Mouse (Mus musculus) liver, embryonic 13.5 days (tissue): ENCODE results near the gene Ski. TPM values are rescaled to one million over a fixed set of nuclear protein-coding genes. Genes with fewer than 3 reads are reported as not detected.

Experiments used
- ATAC-seq: fragments of 200-750 bp; cut with Nextera tagmentation; 2 replicates; pipeline ENCODE4 v1.8.0; 2017; ENCODE audit warnings: low read depth, mild to moderate bottlenecking, moderate number of reproducible peaks, moderate library complexity
- DNase-seq: peaks from one replicate; pipeline ENCODE4 v3.0.0; 2022
- H3K27ac ChIP-seq: fragments of 300-500 bp; sonication (generic); 2 replicates; pipeline ENCODE4 v1.5.1; 2015; ENCODE audit warnings: moderate library complexity, mild to moderate bottlenecking, inconsistent platforms
- H3K27me3 ChIP-seq: fragments of 300-500 bp; sonication (generic); 2 replicates; pipeline ENCODE4 v1.6.1; 2015; ENCODE audit warnings: mild to moderate bottlenecking, inconsistent platforms
- H3K36me3 ChIP-seq: fragments of 300-500 bp; sonication (generic); 2 replicates; pipeline ENCODE4 v1.6.1; 2015; ENCODE audit warnings: mild to moderate bottlenecking, inconsistent platforms
- H3K4me1 ChIP-seq: fragments of 300-500 bp; sonication (generic); replicated peaks from 2 replicates; pipeline ENCODE4 v1.6.1; 2015; ENCODE audit warnings: inconsistent platforms
- H3K4me2 ChIP-seq: fragments of 300-500 bp; sonication (generic); 2 replicates; pipeline ENCODE4 v1.6.1; 2015; ENCODE audit warnings: inconsistent platforms, mild to moderate bottlenecking, moderate library complexity
- H3K4me3 ChIP-seq: fragments of 300-500 bp; sonication (generic); replicated peaks from 2 replicates; pipeline ENCODE4 v1.5.1; 2015; ENCODE audit warnings: mild to moderate bottlenecking, inconsistent platforms
- H3K9ac ChIP-seq: fragments of 300-500 bp; sonication (generic); 2 replicates; pipeline ENCODE4 v1.6.1; 2015; ENCODE audit warnings: mild to moderate bottlenecking, inconsistent platforms
- H3K9me3 ChIP-seq: fragments of 300-500 bp; sonication (generic); replicated peaks from 2 replicates; pipeline ENCODE4 v1.6.1; 2016; ENCODE audit warnings: inconsistent platforms
- WGBS: fragments of 180-500 bp; shearing (Covaris S2); methylation state at CpG from one replicate; pipeline ENCODE4 v1.1.7; 2015; ENCODE audit not compliant: insufficient replicate concordance; 5-methylcytosine and 5-hydroxymethylcytosine counted together
- polyA plus RNA-seq: library from polyadenylated mRNA; unstranded; fragments of >200 nt; fragmentation: Nextera tagmentation; extraction: Ambion mirVana; gene quantifications from 2 replicates; pipeline ENCODE4 v1.2.1, GENCODE M21; 2015

Gene Ski
- polyA plus RNA-seq, 1 experiment from 2014 or later, result 2.4 TPM

DNA sequence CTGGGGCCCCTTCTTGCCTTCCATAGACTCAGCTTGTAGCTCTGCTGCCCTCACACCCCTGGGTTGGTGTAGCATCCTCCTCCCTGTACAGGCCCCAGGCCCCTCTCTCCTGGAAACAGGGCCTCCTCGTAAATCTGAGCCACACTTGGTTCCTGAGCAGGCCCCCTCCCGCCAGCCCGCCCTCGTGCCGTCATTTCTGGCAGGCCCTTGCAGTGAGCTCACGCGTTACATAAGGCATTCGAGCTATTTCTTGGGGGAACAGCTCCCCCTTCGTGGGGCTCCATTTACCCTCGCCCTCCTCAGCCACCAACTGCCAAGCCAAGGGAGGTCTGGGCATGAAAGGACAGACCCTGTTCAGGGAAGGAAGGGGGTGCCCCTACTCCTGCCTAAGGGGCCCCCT, 11.5 kb upstream of the Ski start:
- ATAC-seq (peak; percentile 19; the same call in 1 of the 2 replicates), DNase-seq (no peak)
- peaks cover 41% of the 10 kb centered on the region for H3K4me1 ChIP-seq
- H3K4me3 ChIP-seq, result no peak overlapping the region
- H3K27ac ChIP-seq, result peak overlapping the region; percentile 87
- H3K9me3 ChIP-seq, result no peaks in the 10 kb centered on the region
- no peaks in the 10 kb centered on the region for H3K27me3 ChIP-seq
- no peak overlapping the region for H3K4me2 ChIP-seq
- no peak overlapping the region for H3K9ac ChIP-seq
- 27% methylated on average over 10 of the region's 10 CpGs for WGBS
- no peaks in the 10 kb centered on the region for H3K36me3 ChIP-seq

- H3K4me2 ChIP-seq, result no peak overlapping the region
- no peaks in the 10 kb centered on the region for H3K36me3 ChIP-seq
- whole genome bisulfite sequencing, result 62% methylated on average over 5 of the region's 5 CpGs
- no peaks in the 10 kb centered on the region for H3K9me3 ChIP-seq
- ATAC-seq (no peak), DNase-seq (no peak)
- H3K27me3 ChIP-seq, result peaks cover 22% of the 10 kb centered on the region
- no peak overlapping the region for H3K9ac ChIP-seq
- H3K4me1 ChIP-seq, result peaks cover 8% of the 10 kb centered on the region
- H3K27ac ChIP-seq, result no peak overlapping the region
- H3K4me3 ChIP-seq, result no peak overlapping the region
These were observed 6.1 kb upstream of the Ski start for GRCm38 (mm10) chr4:155228461-155228860.

DNA sequence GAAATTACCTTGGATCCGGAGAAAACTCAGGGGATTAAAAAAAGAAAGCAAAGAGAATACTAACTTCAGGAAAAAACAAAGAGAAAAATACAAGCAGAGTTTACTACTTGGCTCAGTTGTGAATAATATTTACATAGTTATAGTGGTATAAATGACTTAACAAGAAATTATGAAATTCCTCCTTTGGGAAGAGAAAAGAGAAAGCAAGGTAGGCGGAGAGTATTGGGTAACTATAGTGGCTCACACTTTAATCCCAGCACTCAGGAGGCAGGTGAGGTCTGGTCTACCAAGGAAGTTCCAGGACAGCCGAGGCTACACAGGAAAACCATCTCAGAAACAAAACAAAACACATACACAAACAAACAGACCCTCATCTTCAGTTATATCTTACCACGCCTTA, 5.6 kb upstream of the Ski start:
- no peak overlapping the region for H3K27ac ChIP-seq
- 63% methylated on average over 4 of the region's 4 CpGs for WGBS
- H3K4me2 ChIP-seq, result no peak overlapping the region
- H3K4me1 ChIP-seq, result peaks cover 10% of the 10 kb centered on the region
- DNase-seq, result no peak
- no peak overlapping the region for H3K9ac ChIP-seq
- no peak for ATAC-seq
- H3K9me3 ChIP-seq, result no peaks in the 10 kb centered on the region
- H3K36me3 ChIP-seq, result no peaks in the 10 kb centered on the region
- H3K4me3 ChIP-seq, result no peak overlapping the region
- H3K27me3 ChIP-seq, result peaks cover 22% of the 10 kb centered on the region

DNA sequence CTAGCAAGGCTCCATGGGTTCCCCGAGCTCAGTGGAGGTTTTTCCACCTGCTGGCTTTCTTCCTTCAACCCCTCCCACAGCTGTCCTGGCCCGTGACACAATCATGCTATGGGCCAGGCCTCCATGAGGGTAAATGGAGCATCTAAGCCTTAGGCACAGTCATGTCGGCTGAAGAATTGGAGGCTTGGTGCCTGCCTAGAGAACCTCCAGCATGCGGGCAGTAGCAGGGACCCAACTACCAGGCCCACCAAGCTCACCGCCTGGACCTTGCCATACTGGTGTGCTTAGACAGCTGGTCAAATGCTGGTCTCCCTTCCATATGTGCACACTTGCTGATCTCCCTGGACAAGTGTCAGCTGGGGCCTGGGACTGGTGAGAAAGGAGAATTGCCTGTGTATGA, 3.5 kb upstream of the Ski start:
- Histone ChIP-seq H3K9ac (no peak overlapping the region), H3K36me3 (no peaks in the 10 kb centered on the region), H3K27ac (no peak overlapping the region), H3K4me2 (no peak overlapping the region), H3K4me1 (peaks cover 25% of the 10 kb centered on the region), H3K9me3 (no peaks in the 10 kb centered on the region), H3K27me3 (peaks cover 39% of the 10 kb centered on the region), H3K4me3 (no peak overlapping the region)
- no peak for ATAC-seq
- 71% methylated on average over 5 of the region's 5 CpGs for WGBS
- DNase-seq, result no peak

DNA sequence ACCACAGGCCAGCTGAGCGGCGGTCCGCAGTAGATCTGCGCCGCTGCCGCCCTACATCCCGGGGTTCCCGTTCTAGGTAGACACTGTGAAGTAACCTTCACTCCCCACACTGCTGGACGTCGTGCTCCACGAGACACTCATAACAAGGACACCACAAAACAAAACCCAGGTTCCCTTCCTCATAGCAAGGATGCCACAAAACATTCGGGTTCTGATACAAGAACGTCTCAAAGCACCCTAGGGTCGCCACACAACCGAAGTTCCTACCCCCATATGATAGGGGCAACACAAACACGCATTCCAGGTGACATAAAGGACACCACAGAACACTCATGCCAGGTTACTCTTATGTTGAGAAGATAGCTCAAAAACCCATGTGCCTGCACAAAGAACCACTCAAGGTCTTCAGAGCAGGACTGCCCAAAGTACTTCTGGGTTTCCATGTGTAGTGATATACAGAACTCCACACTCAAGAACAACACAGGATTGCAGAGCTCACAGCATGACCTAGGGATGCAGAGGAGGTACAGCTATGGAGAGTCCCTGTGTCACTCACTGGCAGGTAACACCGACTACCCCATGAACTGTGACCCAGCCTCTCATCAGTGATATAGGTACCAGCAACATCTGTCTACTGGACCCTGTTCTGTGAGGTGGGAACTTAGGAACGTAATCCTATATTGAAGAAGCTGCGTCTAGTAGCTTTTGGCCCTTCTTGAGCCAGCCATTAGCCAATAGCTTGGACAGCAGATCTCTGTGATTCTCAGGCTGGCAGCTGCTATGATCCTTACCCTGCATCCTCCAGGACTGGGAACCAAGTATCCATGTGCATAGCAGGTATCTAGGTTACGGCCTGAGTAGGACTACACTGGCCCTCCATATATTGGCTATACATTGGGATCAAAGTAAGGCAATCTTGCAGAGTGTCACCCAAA, 1.5 kb upstream of the Ski start:
- no peak for ATAC-seq
- no peaks in the 10 kb centered on the region for H3K9me3 ChIP-seq
- peak overlapping the region; percentile 85 for H3K27ac ChIP-seq
- H3K4me2 ChIP-seq, result peak overlapping the region; percentile 89
- peaks cover 58% of the 10 kb centered on the region for H3K27me3 ChIP-seq
- peak overlapping the region; percentile 72 for H3K4me3 ChIP-seq
- H3K4me1 ChIP-seq, result peaks cover 46% of the 10 kb centered on the region
- peak overlapping the region; percentile 83 for H3K9ac ChIP-seq
- 26% methylated on average over 20 of the region's 20 CpGs for WGBS
- no peak for DNase-seq
- H3K36me3 ChIP-seq, result no peaks in the 10 kb centered on the region

- H3K9me3 ChIP-seq, result no peaks in the 10 kb centered on the region
- peak overlapping the region; percentile 89 for H3K4me2 ChIP-seq
- WGBS, result 0% methylated on average over 39 of the region's 116 CpGs
- H3K4me1 ChIP-seq, result peaks cover 54% of the 10 kb centered on the region
- ATAC-seq (peak; percentile 94), DNase-seq (peak; percentile 96)
- H3K27me3 ChIP-seq, result peaks cover 58% of the 10 kb centered on the region
- H3K36me3 ChIP-seq, result no peaks in the 10 kb centered on the region
- peak overlapping the region; percentile 85 for H3K27ac ChIP-seq
- peak overlapping the region; percentile 83 for H3K9ac ChIP-seq
- peak overlapping the region; percentile 72 for H3K4me3 ChIP-seq
These were observed 625 bp upstream of the Ski start for GRCm38 (mm10) chr4:155222841-155223593.

DNA sequence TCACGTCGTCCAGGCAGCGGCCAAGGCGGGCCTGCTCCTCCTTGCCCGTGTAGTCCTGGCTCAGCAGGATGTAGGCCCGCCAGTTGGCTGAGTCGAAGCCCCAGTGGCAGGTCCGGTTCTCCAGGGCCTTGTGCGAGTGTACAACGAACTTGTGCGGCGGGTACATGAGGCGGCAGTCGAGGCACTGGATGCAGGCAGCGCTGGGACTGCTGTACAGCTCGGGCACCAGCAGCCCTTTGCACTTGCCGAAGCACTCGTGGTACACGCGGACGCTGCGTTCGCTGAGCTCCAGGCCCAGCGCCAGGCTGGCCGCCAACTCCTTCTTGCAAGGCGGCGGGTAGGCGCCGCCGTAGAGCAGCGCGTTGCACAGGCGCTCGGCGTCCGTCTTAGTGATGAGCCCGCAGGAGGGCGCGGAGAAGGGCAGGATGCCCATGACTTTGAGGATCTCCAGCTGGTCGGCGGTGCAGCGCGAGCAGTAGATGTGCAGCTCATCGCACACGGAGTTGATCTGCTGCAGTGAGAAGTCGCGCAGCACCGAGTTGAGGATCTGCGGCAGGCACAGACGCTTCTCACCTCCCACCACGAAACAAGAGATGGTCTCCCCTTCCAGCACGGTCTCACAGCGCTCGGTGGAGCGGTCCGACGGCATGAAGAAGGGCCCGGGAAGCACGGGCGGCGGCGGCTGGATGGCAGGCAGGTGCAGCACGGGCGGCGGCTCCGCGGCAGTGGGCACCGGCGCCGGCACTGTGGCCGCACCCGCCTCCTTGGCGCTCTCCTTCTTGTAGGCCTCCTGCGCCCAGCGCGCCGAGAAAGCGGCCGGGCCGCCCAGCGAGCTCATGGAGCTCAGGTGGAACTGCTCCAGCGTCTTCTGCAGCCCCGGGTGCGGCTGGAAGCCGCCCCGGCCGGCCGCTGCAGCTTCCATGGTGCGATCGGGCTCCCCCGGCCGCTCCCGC, 517 bp downstream of the Ski start:
- Histone ChIP-seq H3K4me1 (peaks cover 65% of the 10 kb centered on the region), H3K27ac (no peak overlapping the region), H3K27me3 (peaks cover 53% of the 10 kb centered on the region), H3K36me3 (no peaks in the 10 kb centered on the region), H3K4me3 (peak overlapping the region; percentile 72), H3K9me3 (no peaks in the 10 kb centered on the region), H3K4me2 (peak overlapping the region; percentile 89), H3K9ac (peak overlapping the region; percentile 79)
- DNase-seq (peak; percentile 26), ATAC-seq (no peak)
- WGBS, result under 1% methylated on average over 93 of the region's 93 CpGs

- peak overlapping the region; percentile 72 for H3K4me3 ChIP-seq
- peak overlapping the region; percentile 89 for H3K4me2 ChIP-seq
- H3K4me1 ChIP-seq, result peaks cover 72% of the 10 kb centered on the region
- H3K36me3 ChIP-seq, result no peaks in the 10 kb centered on the region
- H3K27me3 ChIP-seq, result peaks cover 50% of the 10 kb centered on the region
- H3K27ac ChIP-seq, result no peak overlapping the region; the same call in 1 of the 2 replicates
- H3K9me3 ChIP-seq, result no peaks in the 10 kb centered on the region
- H3K9ac ChIP-seq, result peak overlapping the region; percentile 79
- ATAC-seq, result no peak
- DNase-seq, result no peak
- 9% methylated on average over 7 of the region's 7 CpGs for WGBS
These were observed 1.3 kb downstream of the Ski start for GRCm38 (mm10) chr4:155221106-155221505.

- H3K36me3 ChIP-seq, result no peaks in the 10 kb centered on the region
- ATAC-seq (no peak), DNase-seq (no peak)
- H3K9me3 ChIP-seq, result no peaks in the 10 kb centered on the region
- 25% methylated on average over 14 of the region's 14 CpGs for WGBS
- peaks cover 79% of the 10 kb centered on the region for H3K4me1 ChIP-seq
- no peak overlapping the region for H3K27ac ChIP-seq
- H3K9ac ChIP-seq, result peak overlapping the region; percentile 79
- H3K27me3 ChIP-seq, result peaks cover 44% of the 10 kb centered on the region
- peak overlapping the region; percentile 72 for H3K4me3 ChIP-seq
- H3K4me2 ChIP-seq, result peak overlapping the region; percentile 89
These were observed 1.9 kb downstream of the Ski start for GRCm38 (mm10) chr4:155220213-155221100.
